Mouse (Mus musculus) thymus, postnatal 36 days (tissue): ENCODE results near the gene Pla2g16.

Experiments
- DNase-seq, 2 experiments: peaks; one replicate each; pipeline ENCODE4 v3.0.0; 2022; ENCODE audit warnings: mixed read lengths in 2 of 2

Pla2g16 gene

GRCm38 (mm10) chr19:7566826-7567225 lies 9.6 kb downstream of the Pla2g16 start:
- no peak for DNase-seq

DNA sequence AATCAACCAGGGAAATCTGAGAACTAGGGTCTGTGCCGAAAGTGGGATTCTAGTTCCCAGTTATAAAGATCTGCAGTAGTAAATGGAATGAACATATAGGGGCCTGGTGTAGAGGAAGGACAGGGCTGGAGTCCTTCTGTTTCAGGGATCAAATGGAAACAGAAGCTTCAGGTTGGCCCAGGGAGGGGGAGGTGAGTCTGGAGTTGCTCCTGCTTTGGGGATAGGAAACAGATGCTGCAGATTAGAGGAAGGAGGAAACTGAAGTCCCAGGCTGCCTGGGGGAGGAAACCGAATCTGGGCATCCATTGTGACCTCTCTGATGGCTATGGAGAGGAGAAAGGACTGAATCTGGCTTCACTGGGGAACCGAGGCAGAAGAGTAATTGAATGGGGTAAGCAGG lies 11.1 kb downstream of the Pla2g16 start:
- DNase-seq, result no peak

GRCm38 (mm10) chr19:7569650-7570049 lies 12.4 kb downstream of the Pla2g16 start:
- no peak for DNase-seq

DNA sequence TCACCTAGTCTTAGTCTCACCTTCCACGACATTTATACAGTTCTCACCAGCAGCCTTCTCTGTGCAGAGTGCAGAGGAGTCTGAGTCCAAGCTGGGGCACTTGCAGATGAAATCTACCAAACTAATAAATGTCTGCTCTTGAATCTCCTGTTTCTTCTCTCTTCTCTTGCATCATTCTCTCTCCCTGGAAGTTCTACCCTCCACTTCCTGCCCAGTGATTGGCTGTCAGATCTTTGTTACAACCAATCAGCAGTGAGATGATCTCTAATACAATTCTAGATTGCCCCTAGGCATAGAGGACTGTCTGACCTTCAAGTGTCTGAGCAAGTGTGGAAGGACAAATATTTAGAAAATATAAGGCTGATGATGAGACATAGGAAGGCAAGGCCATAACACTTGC lies 18.9 kb downstream of the Pla2g16 start:
- no peak for DNase-seq

DNA sequence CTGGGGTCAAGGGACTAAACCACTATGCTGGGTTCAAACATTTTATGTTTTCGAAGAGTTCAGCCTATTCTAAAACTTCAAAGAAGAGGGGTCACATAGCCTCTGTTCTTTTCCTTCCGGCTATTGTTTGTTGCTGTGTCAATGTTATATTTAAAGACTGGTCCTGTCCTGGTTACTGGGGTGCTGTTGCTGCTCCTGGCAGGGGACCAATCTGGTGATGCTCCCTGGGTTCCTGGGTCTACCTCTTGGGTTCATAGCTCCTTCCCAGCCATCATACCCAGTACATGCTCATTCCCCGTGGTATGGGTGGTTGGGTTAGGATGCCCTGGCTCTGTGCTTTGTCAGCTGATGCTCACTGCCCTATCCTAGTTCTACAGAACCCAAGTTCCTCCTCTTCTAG lies 20.5 kb downstream of the Pla2g16 start:
- DNase-seq, result no peak

- DNase-seq, result no peak
Observed at GRCm38 (mm10) chr19:7581042-7581441, 23.8 kb downstream of the Pla2g16 start.

GRCm38 (mm10) chr19:7583101-7583500 lies 25.8 kb downstream of the Pla2g16 start:
- no peak for DNase-seq

- DNase-seq, result no peak
Observed at GRCm38 (mm10) chr19:7583599-7583998, 26.3 kb downstream of the Pla2g16 start.

DNA sequence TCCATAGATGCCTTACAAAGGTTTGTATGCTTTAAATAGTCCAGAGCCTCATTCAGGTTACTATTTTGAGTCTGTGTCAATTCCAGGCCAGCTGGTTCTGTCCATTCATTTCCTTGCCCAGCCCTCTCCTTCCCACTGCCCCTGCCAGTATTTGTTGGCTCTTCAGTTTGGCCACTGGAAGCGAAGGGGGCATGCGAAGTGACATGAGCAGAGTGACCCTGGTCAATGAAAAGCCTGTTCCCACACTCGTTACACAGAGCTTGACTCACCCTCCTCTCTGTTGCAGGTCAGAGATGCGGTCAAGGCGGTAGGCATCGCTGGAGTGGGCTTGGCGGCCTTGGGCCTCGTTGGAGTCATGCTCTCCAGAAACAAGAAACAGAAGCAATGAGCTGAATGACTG lies 28.0 kb downstream of the Pla2g16 start:
- DNase-seq, result no peak

DNA sequence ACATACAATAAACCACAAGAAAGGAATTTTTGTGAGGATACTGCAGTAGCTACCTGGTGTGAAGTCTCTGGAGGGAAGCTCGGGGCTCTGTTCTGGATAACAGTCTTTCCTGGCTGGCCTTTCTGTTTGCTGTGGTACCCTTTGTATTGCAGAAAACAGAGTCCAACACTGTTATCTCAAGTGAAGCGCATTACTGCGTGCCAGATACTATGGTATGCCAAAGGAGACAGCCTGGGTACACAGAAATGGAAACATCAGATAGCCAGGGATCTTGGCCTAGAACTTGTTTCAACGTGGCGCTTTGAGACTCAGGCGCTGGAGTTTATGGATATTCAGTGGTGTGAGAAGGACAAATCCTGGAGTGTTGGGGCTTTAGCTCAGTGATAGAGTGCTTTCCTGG lies 28.5 kb downstream of the Pla2g16 start:
- DNase-seq, result no peak

- no peak for DNase-seq
Observed at GRCm38 (mm10) chr19:7590795-7591194, 33.5 kb downstream of the Pla2g16 start.

- DNase-seq, result no peak
Observed at GRCm38 (mm10) chr19:7592018-7592417, 34.8 kb downstream of the Pla2g16 start.

- no peak for DNase-seq
Observed at GRCm38 (mm10) chr19:7595534-7595933, 38.3 kb downstream of the Pla2g16 start.

- DNase-seq, result no peak
Observed at GRCm38 (mm10) chr19:7598481-7598880, 41.2 kb downstream of the Pla2g16 start.

GRCm38 (mm10) chr19:7601551-7601950 lies 44.3 kb downstream of the Pla2g16 start:
- DNase-seq, result no peak

GRCm38 (mm10) chr19:7604107-7604506 lies 46.8 kb downstream of the Pla2g16 start:
- no peak for DNase-seq

GRCm38 (mm10) chr19:7605013-7605412 lies 47.8 kb downstream of the Pla2g16 start:
- DNase-seq, result no peak

GRCm38 (mm10) chr19:7605930-7606783 lies 48.9 kb downstream of the Pla2g16 start:
- no peak for DNase-seq

- DNase-seq, result no peak
Observed at GRCm38 (mm10) chr19:7606801-7607689, 49.8 kb downstream of the Pla2g16 start, which contains the start of gene Lgals12. TSS of gene Lgals12 (minus strand) at chr19:7607193.

DNA sequence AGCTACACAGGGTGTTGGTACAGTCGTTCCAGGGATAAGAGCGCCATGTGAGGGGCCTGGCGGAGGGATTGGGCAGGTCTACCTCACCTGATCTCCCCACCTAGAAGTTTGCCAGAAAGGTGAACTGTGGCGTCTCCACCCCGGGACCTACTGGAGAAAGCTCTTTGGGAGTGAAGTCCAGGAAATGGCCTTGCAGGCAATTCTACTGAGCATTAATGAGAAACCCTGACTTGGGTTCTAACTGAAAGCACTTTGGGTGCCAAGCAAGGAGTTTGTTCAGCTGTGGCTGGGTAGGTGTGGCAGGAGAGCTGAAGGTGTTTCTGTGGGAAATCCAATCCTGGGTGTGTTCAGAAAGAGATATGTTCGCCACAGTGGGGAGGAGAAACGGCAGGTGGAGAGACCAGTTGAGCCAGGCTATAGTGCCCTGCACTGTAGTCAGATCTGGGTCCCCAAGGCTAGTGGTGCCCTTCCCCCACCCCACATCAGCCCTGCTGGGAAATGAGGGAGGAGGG lies 50.5 kb downstream of the Pla2g16 start:
- no peak for DNase-seq

DNA sequence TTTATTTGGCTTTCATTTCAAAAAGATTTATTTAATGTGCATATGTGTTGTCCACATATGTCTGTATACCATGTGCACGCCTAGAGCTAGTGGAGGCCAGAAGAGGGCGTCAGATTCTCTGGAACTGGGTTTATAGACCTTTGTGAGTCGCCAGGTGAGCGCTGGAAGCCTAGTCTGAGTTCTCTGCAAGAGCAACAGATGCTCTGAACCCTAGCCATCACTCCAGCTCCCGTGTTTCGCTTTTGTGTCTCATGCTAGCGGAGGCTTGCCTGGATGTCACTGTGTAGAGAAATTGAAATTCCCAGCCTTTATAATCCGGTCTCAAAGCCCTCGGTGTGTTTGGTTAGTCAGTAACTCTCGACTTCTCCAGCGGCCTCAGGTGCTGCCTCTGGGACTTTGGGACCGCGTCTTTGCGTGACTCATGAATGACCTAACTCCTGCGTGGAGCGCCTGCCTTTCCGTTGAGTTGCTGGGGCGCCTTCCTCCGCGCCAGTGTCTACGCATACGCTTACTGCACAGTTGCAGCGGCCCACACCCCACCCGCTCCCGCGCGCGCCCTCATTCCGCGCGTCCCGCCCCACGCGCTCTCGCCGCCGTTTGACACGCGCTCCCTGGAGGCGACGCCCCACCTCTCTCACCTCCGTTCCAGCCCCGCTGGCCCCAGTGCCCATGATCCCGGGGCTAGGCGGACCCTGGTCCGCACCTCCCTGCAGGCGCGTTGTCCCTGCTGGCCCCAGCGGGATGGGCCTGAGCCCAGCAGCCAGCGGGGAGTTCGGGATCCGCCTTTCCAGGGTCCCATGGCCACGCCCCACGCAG lies 54.9 kb downstream of the Pla2g16 start, which contains the start of gene Hrasls5:
Gene Hrasls5, plus strand, starts transcription at position 600 of the 816 bp plus-strand sequence.
- no peak for DNase-seq

- DNase-seq, result no peak
Observed at GRCm38 (mm10) chr19:7613151-7613550, 55.9 kb downstream of the Pla2g16 start.
